Mouse (Mus musculus): ENCODE measurements at regions not wholly inside any gene's neighbourhood (a gene's known extent, or its start where the extent isn't known, plus 50 kb on each side); places are given as distances from the start of the nearest gene placed in this dataset.
"Not testable (repeated sequence)": the region's sequence is repeated elsewhere in the genome, so short reads cannot be mapped to it uniquely, and the experiment has no call there.

- 90% methylated on average over 7 of the region's 7 CpGs for WGBS
- Histone ChIP-seq H3K4me2 (ENCODE audit: low read length) (no peak overlapping the region), H3K9me3 (replicated peaks; ENCODE audit: low read length) (no peaks in the 10 kb centered on the region), H3K36me3 (ENCODE audit: insufficient read depth, low read length) (no peaks in the 10 kb centered on the region), H3K9ac (ENCODE audit: low read depth, low read length) (no peak overlapping the region), H3K27me3 (ENCODE audit: insufficient read depth, low read length) (no peaks in the 10 kb centered on the region), H3K27ac (no peak overlapping the region), H3K4me3 (replicated peaks; ENCODE audit: low read depth, low read length) (no peak overlapping the region), H3K4me1 (replicated peaks; ENCODE audit: insufficient read depth, low read length) (no peaks in the 10 kb centered on the region)
- no peak for TF ChIP-seq CTCF (IDR thresholded peaks at IDR 0.05; ENCODE audit: low read depth)
- no peak for DNase-seq (ENCODE audit: low spot score)
- no peak for ATAC-seq (replicated peaks; ENCODE audit: low FRiP score, low read depth)
Observed at GRCm38 (mm10) chr11:93660379-93660778, 225.2 kb downstream of the Utp18 start.

- DNase-seq (ENCODE audit: low spot score) (no peak), ATAC-seq (replicated peaks; ENCODE audit: low FRiP score, low read depth) (no peak)
- no peaks in the 10 kb centered on the region for H3K9me3 ChIP-seq (replicated peaks; ENCODE audit: low read length)
- H3K4me1 ChIP-seq (replicated peaks; ENCODE audit: insufficient read depth, low read length) = no peaks in the 10 kb centered on the region
- 59% methylated on average over 8 of the region's 8 CpGs for WGBS
- H3K27ac ChIP-seq = no peak overlapping the region
- no peaks in the 10 kb centered on the region for H3K36me3 ChIP-seq (ENCODE audit: insufficient read depth, low read length)
- H3K27me3 ChIP-seq (ENCODE audit: insufficient read depth, low read length) = no peaks in the 10 kb centered on the region
- H3K4me2 ChIP-seq (ENCODE audit: low read length) = no peak overlapping the region
- H3K9ac ChIP-seq (ENCODE audit: low read depth, low read length) = no peak overlapping the region
- no peak overlapping the region for H3K4me3 ChIP-seq (replicated peaks; ENCODE audit: low read depth, low read length)
- no peak for TF ChIP-seq CTCF (IDR thresholded peaks at IDR 0.05; ENCODE audit: low read depth)
Observed at GRCm38 (mm10) chr11:93658719-93659118, 226.8 kb downstream of the Utp18 start.

- H3K27me3 ChIP-seq (ENCODE audit: insufficient read depth, low read length) = no peaks in the 10 kb centered on the region
- ATAC-seq (replicated peaks; ENCODE audit: low FRiP score, low read depth) (no peak), DNase-seq (ENCODE audit: low spot score) (no peak)
- H3K36me3 ChIP-seq (ENCODE audit: insufficient read depth, low read length) = no peaks in the 10 kb centered on the region
- H3K9ac ChIP-seq (ENCODE audit: low read depth, low read length) = no peak overlapping the region
- H3K4me1 ChIP-seq (replicated peaks; ENCODE audit: insufficient read depth, low read length) = no peaks in the 10 kb centered on the region
- no peak for TF ChIP-seq CTCF (IDR thresholded peaks at IDR 0.05; ENCODE audit: low read depth)
- WGBS = 74% methylated on average over 9 of the region's 9 CpGs
- H3K27ac ChIP-seq = no peak overlapping the region
- H3K4me2 ChIP-seq (ENCODE audit: low read length) = no peak overlapping the region
- H3K9me3 ChIP-seq (replicated peaks; ENCODE audit: low read length) = no peaks in the 10 kb centered on the region
- no peak overlapping the region for H3K4me3 ChIP-seq (replicated peaks; ENCODE audit: low read depth, low read length)
Observed at GRCm38 (mm10) chr11:93655602-93656239, 229.8 kb downstream of the Utp18 start.

DNA sequence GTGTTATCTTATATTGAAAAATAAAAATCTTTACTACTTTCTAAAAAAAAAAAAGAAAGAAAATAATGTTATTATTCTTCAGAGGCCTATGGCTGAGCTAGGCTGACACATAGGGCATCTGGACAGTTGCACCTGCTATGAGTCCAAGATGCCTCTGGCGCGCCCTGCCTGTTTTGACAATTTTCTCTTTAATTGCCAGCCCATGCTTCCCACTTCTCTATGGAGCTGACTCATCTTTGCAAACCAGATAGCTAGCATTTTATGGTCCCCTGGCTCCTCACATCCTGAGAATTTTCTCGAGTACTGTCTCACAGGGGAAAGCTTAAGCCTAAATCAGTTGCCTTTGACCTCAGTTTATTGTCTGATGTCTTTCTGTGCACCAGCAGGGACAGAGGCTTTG is 232.2 kb downstream of the Utp18 start:
- Histone ChIP-seq H3K27me3 (ENCODE audit: insufficient read depth, low read length) (no peaks in the 10 kb centered on the region), H3K9me3 (replicated peaks; ENCODE audit: low read length) (no peaks in the 10 kb centered on the region), H3K4me2 (ENCODE audit: low read length) (no peak overlapping the region), H3K27ac (no peak overlapping the region), H3K4me3 (replicated peaks; ENCODE audit: low read depth, low read length) (no peak overlapping the region), H3K4me1 (replicated peaks; ENCODE audit: insufficient read depth, low read length) (no peaks in the 10 kb centered on the region), H3K36me3 (ENCODE audit: insufficient read depth, low read length) (no peaks in the 10 kb centered on the region), H3K9ac (ENCODE audit: low read depth, low read length) (no peak overlapping the region)
- DNase-seq (ENCODE audit: low spot score) (no peak), ATAC-seq (replicated peaks; ENCODE audit: low FRiP score, low read depth) (no peak)
- TF ChIP-seq CTCF (IDR thresholded peaks at IDR 0.05; ENCODE audit: low read depth) = no peak
- 77% methylated on average over 3 of the region's 3 CpGs for WGBS

DNA sequence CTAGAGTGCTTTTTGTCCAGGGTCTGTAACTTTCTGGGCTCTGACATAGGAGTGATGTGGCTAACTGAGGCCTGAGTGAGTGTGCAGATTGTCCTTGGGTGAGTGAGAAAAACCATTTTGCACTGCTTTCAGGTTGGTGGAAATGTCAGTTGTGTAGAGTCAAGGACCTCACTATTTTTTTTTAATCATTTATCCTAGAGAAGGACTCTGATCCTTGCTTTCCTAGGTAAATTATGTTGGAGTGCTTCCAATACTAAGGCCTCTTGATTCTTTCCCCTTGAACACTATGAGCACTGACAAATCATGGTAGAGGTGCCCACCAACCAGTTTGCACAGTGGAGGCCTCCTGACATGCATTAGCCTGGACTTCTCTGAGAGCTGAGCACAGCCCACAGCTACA is 233.6 kb downstream of the Utp18 start:
- not testable (repeated sequence) for H3K27me3 ChIP-seq (ENCODE audit: insufficient read depth, low read length); H3K36me3 ChIP-seq (ENCODE audit: insufficient read depth, low read length); H3K9me3 ChIP-seq (replicated peaks; ENCODE audit: low read length); H3K9ac ChIP-seq (ENCODE audit: low read depth, low read length); H3K4me1 ChIP-seq (replicated peaks; ENCODE audit: insufficient read depth, low read length); DNase-seq (ENCODE audit: low spot score); H3K4me2 ChIP-seq (ENCODE audit: low read length); H3K27ac ChIP-seq; ATAC-seq (replicated peaks; ENCODE audit: low FRiP score, low read depth); H3K4me3 ChIP-seq (replicated peaks; ENCODE audit: low read depth, low read length)
